Mouse (Mus musculus) adrenal gland, adult 8-10 months (tissue): ENCODE measurements around the gene Cdkal1. TPM values are rescaled to one million over a fixed set of nuclear protein-coding genes. Genes with fewer than 3 reads are reported as not detected.

ENCODE experiments used
- DNase-seq: peaks from one replicate; pipeline ENCODE4 v3.0.0; 2022
- total RNA-seq, 4 experiments: library from RNA; stranded (reverse); gene quantifications; 2 replicates each; pipeline ENCODE4 v1.2.4; 2022

Cdkal1 gene
- total RNA-seq, 4 experiments from 2014 or later: 21.4 to 36.6 (median 31.2) TPM

DNA sequence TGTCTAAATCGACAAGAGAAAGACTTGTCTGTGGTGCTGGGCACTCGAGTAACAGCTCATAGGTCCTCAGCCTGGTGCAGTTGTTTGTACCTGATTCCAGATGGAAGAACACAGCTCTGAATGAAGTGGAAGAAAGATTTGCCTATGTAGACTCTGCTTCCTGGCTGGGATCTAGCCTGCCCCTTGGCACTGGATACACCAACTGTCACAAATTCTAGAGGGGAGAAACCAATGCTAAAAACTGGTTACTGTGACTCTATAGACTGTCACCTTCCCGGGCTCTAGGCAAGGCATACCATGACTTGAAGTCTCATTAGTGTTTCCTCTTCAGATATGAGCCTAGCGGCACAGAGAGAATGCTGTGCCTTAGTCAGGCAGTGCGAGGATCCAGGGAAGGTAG lies 366.0 kb downstream of the Cdkal1 start:
- DNase-seq: no peak

DNA sequence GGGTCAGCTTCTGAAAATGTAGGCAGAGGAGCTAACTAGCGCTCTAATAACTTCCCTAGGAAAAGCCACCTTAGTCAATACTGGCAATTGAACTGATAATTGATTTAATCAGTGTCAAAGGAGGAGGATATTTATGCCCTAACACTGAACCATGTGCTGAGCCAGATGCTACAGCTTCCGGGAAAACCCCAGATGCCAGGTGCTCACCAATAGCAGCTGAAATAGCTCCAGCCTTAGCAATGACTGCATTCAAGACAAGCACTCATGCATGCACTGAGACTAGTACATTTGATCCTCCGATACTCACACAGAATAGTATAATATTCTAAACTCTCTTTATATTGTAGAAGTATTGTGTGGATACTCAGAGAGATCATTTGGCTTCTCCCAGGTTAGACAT lies 368.8 kb downstream of the Cdkal1 start:
- no peak for DNase-seq

DNA sequence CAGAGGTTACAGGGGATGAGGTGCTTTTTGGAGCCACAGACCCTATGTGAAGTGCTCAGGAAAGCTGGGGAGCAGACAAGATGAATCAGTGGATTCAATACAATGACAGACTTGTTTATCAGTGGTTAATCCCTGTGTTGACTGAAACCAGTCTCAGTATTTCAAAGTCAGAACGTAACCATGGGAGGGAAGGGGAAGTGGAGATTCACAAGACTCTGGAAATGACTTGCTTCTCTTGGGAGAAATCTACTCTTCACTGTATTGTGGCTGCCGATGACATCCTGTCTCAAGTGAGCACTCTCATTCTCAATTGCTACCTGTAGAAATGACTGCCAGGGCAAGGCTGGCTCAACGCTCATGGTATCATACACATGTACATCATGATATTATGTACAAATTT lies 371.5 kb downstream of the Cdkal1 start:
- no peak for DNase-seq

DNA sequence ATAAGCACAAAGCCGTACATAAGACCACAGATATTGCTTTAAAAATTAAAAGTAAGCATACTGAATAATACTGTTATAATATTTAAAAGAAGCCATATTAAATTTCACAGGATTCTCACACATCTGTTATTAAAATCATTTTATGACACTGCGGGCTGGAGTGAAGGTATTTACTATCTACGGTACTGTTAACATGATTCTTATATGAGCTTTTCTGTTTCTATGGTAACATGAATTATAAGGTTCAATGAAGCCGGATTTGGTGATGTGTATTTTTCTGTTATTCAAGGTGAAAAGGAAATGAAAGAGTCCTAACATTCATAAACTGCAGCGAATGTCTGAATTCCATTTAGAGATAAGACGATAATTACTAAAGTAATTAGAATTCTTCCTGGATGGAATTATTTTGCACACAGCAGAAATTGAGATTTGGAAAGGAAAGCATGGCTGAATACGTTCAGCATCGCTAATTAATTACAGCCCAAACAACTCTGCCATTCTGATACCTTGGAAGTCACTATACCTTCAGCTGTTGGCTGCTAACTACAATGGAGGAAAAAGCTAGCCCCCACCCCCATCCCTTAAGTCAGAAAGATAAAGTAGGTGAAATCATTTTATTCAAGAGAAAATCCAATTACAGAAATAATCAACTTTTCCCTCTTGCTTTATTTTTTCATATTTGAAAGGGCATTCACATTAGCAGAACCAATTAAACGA lies 373.2 kb downstream of the Cdkal1 start:
- DNase-seq: no peak

DNA sequence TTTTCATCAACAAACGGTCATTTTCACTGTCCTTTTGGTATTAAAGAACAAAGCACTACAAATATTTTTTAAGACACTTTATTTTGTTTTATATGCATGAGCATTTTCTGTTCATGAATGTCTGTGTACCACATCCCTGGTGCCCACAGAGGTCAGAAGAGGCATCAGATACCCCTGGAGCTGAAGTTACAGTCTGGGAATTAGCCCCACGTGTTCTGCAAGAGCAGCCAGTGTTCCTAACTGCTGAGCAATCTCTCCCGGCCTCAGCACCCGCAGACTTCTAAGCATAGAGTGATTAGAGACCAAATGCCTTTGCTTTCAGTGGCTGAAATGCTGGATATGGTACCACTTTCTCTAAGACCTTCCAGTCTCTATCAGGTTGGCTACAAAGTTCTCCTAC lies 379.1 kb downstream of the Cdkal1 start:
- no peak for DNase-seq

DNA sequence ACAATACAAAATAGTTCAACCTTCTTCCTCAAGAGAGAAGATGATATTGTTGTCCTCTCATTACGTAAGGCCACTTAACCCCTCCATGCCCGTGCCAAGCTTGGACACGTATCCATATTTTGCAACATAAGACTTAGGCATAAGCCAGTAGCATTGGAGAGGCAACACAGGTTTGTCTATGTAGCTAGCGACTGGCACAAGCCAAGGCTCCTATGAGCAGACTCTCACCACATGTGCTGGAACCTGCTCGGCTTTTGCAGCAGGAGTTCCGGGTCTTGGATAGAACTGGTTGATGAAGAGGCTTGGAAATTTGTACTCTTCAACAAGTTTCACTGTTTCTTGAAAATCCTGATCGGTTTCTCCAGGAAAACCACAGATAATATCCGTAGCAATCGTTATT lies 381.2 kb downstream of the Cdkal1 start:
- no peak for DNase-seq

DNA sequence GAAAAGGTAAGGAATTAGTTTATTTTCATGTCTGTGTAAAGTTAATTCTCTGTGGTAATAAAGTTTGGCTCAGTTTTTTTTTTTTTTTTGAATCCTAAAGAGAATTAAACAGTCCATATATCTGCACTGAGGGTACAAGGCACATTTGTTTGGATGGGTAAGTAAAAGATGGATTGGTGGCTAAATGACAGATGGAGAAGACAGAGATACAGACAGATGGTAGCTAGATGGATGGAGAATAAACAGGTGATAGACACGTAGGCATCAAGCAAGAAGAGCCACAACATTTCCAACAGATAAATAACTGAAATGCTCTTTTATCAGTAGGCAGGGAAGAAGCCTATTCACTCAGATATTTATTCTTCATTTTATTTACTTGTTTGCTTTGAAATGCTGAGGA lies 381.7 kb downstream of the Cdkal1 start:
- DNase-seq: no peak

DNA sequence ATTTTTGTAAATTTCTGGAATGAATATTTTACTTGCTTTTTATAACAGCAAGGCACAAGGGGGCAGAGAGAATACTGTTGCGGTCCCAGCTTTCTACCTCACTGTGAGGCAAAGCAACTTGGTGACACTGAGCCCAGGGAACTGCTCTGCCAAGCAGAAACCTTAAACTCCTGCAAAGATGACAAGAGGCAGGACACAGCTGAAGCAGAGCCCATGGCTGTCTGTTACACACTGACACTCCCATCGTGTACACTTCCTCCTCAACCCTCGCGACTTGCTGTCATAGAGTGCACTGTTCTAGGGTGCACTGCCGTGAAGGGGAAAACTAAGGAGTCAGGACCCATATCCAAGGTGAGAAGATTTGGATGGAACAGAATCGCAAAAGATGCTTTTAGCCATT lies 393.2 kb downstream of the Cdkal1 start:
- DNase-seq: no peak

DNA sequence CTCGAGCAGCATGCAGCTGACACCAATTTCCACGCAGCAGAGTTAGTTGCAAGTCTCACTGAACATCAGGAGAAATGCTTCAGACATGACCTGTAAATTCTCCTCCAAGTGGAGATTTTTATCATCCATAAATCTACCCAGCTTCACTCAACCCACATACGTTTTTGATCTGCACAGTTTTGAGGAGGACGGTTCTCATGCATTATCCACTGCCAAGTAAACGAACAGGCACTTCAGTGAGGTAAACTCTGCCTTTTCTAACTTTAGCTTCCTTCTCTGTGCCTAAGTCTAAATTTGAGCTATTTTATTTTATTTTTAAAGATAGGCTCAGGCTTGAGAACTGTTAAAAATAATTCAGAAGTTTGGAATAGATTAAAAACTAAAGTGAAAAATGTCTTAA lies 394.7 kb downstream of the Cdkal1 start:
- no peak for DNase-seq

DNA sequence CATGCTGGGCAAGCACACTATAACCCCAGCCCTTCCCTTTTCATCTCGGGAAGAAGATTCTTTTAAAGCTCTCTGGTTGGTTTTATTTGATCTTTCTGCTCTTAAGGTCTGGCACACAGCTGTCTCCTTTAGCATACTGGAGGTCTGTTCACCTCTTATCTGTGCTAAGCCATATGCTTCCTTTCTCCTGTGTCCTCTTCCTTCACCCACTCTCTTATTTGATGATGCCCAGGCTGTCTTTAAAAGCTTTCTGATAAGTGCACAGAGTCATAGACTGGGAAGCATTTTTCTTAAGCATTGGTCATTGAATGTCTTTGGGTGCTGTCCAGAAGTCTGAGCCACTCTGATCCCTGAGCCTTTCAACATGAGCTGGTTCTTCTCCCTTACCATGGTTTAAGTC lies 397.1 kb downstream of the Cdkal1 start:
- DNase-seq: no peak

DNA sequence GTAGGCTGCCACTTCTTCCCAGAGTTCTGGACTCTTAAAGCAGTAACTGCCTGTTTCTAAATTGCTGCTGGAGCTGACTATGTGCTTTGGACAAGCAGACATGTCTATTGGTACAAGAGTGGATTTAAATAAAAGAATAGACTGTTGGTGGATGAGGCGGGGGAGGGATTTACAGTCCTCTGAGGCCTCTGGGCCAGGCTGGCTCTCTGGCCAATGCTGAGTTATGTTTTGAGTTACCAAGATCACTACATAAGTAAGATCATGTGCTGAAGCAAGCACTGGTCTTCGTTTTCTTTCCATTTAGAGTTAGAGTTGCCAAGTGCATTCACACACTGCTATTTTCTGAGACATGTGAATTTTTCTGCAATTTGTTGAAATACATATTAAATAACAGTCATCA lies 418.4 kb downstream of the Cdkal1 start:
- DNase-seq: no peak

DNA sequence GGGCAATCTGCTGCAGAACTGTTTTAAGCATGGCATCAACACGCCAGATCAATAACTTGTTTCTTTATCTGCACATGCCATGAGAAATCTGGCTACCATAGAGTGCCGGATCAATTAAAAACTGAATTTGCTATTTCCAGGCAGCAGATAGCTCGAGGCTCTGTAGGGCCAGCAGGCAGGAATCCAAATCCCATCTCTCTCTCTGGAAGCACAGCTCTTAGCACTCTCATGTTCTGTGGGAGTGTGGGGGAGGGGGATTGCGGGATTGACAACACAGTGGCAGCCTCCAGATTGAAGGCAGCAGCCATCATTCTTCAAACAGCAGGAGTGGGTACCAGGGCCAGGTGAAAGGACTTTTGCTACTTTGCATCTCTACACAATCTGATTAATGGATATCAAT lies 420.7 kb downstream of the Cdkal1 start:
- no peak for DNase-seq

DNA sequence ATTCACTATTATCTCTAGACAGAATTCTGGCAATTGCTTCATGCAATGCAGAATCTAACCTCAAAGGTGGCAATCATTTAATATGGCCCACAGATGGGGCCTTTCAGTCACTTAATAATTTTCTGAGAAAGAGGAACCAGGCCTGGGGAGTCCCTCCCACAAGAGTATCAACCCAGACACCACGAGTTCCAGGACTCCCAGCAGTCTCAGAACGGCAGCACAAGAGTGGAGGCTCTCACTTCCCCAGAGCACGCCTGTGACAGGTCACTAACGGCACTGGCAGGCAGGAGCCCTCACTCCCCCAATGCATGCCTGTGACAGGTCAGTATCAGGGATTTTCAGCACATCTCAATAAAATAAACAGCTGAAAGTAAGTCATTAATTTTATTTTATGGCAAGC lies 424.6 kb downstream of the Cdkal1 start:
- no peak for DNase-seq

DNA sequence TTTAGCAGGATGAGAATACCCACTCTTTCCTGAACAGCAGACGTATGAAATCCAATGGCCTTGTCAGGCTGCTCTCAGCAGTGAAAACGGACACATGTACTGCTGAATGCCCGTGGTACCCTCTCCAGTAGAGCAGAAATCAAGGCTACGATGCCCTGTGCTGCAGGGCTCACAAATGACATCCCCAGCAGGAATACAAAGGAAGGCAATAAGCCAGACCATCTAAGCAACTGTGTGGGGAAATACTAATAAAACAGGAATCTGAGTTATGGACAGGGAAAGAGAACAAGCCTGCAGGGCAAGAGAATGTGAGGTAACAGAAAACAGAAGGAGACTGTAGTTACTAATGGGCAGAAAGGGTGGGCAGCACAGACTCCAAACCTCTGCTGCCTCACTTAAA lies 425.6 kb downstream of the Cdkal1 start:
- DNase-seq: no peak

DNA sequence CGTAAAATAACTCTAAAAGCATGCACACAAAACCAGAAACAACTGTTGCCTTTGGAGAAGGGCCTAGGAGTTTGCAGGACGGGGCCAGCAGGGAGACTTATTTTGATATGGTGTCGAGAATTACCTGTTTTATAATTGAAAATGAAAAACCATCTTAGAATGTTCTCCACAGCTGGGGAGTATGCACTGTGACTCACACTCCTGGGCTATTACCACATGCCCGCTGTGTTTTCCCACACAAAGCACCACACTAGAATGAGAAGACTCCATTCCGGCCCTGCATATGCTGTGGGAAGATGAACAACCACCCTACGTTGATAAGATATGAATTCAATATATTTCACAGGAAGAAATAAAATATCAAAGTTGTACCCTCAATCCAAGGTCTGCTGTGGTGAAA lies 426.3 kb downstream of the Cdkal1 start:
- no peak for DNase-seq

DNA sequence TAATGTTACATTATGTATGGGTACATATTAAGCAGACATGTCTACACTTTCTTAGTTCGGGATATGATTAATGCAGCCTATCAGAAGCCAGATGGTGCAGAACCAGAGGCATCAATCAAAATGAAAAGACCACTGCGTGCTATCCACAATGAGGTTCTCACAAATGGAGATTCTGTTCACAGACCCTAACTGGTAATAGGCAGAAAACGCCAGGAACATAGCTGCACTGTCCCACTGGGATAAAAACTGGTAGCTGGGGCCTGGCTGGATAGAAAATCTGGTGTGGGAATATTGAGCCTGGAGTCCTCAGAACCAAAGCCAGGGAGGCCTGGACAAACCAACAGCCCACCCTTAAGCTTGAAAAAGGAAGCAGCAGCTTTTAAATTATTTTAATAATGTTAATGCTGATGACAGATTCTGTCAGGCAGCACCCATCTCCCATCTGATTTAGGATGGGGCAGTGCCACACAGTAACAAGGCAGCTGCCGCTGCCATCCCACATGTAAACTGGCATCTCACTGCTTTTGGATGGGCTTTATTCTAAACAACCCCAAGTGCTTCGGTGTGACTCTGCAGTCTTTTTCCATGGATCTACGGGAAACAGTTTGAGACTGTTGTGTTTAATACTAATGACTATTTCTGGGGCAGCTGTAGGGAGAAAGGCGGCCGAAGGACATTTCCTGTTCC lies 438.9 kb downstream of the Cdkal1 start:
- no peak for DNase-seq

DNA sequence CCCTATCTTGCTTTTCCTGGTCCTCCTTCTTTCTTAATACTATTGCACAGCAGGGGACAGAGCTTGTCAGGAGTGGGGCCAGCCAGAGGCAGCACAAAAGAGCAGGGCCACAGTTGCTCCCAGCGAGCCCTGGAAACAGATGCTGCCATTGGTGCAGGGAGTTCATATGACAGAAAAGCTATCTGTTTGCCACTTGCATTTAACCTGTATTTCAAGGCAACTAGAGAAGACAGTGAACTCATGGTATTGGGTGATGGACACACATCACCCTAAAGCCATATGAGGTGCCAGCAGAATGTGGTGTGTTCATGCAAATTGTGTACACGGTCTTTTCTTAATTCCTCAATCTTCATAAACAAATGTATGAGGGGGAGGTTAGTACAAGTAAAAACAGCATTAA lies 439.5 kb downstream of the Cdkal1 start:
- DNase-seq: no peak

DNA sequence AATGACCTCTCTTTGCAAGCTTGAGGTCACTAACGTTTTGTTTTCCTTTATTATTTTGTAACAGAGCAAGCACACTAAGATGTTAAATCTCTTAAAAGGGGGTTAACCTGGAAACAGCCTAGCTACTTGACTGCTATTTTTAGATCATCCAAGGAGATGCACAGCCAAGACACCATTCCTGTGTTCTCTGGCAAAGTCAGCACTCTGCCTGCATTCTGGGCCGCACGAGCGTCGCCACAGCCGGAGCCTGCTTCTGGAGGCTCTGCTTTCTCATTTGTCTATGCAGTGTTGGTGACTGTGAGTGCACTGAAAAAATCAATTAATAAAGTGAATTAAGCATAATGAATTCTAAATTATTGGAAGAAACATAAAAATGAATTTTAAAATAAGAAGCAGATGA lies 440.6 kb downstream of the Cdkal1 start:
- no peak for DNase-seq

DNA sequence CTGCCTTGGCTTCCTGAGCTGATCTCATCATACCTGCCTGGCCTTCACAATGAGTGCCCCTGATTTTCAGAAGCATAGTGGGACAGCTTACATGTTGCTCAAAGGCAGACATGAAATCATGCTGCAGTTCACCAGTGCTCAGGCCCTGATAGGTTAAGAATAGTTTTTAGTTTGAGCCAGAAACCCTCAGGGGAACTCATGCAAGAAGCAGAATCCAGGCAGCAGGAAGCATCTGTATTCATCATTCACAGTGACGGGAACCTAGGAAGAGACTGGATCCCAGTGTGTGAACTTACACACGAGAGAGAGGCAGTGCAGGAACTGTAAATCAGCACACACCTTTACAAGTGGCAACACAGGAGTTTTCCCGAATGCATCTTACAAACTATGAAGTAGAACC lies 441.0 kb downstream of the Cdkal1 start:
- DNase-seq: no peak

DNA sequence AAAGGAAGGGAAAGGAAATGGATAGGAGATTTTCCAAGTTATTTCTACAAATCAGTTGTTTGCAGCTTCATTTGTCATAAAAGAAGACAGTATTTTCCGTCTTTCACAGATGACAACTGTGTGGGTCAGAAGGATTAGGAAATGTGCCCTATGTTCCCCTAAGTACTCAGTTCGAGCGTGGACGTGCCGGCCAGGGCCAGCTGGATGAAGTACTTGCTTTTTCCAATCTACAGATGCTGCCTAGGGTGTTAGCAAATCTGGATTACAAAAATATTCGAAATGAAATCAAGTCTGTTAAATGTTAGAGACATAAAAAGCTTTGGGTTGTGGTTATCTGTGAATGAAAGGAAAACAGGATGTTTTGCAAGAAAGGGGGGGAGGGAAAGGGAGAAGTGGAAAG lies 444.3 kb downstream of the Cdkal1 start:
- no peak for DNase-seq

DNA sequence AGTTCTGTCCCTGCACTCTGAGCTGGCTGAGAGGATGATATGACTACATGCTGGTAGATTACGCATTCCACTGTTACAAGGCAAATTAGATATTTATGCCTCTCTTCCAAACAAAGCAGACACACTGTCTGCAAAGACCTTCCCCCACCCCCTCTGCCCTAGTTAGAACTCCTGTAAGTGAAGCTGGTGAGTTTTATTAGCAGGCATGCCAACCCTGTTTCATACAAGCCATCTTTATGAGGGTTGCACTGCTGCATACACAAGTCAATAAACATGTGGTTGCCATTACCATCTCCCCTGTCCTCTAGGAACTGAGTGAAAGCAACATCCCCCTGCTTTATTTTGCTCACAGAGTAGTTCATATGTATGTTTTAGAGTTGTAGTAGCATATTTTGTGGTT lies 447.9 kb downstream of the Cdkal1 start:
- DNase-seq: no peak

DNA sequence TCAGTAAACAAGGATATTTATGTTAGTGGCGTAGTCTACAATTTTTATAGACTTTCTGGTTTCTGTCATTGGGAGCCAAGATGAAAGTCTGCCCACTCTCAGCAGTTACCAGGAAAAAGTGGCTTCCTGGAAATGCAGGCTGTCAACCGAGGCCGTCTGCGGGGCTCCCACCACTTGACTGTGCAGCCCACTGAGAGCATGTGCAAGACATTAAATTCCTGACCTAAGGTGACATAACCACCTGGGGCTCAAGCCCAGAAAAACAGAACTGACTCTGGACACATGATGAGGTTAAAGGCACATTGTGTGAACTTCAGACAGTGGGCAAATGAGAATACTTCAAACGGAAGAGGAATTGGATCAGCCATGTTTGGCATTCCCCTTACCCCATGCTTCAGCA lies 450.2 kb downstream of the Cdkal1 start:
- DNase-seq: no peak

DNA sequence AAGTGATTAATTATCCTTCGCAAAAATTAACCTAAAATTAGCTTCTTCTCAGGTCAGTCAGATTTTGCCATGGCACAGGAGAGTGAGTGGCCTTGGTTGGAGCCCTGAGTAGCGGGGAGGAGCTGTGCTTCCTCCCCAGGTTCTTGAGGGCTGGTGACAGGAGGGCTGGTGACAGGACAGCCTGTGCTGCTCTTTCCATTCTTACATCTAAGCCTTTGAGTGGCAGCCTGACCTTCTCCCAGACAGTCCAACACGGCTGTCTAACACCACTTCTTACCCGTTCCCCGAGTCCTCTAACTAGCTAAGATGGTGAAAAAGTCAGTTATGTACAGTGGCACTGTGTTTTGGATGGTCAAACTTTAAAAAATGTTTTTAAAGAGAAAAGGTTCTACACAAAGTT lies 452.3 kb downstream of the Cdkal1 start:
- no peak for DNase-seq

DNA sequence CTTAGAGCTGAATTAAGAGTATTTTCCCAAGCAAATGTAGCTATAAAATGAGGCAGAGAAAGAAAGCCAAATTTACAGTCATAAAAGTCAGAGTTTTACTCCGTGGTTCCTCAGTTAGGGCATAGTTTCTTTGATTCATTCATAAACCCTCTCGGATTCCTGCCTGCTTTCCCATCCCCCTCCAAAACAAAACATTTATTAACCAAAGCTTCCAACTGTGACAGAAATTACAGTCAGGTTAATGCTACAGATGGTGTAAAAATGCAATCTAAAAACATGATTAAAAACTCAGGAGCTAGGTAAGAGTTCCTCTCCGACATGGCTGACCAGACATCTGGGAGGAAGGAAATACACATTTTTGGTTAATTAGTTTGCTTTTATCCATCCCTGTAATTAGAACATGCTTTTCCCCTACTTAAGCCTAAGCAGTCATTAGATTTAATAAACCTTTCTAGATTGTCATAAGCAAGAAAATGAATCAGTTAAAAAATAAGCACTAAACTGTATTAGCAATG lies 452.9 kb downstream of the Cdkal1 start:
- DNase-seq: no peak
